In the genomic region with DNA sequence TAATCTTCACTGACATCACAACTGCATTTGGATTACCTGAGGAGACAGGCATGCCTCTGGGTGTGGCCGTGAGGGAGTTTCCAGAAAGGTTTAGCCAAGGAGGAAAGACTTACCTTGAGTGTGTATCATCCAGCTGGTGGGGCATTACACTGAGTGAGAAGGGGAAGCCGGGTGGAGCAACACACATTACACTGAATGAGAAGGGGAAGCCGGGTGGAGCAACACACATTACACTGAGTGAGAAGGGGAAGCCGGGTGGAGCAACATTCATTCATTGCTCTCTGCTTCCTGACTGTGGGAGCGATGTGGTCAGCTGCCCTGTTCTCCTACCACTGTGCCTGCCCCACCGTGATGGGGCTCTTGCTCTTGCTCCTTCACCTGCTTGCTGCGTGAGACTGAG, we compare ENCODE assay signal across 16 mouse cellular contexts.
"Had no signal": no experiment of that assay in that cellular context is flagged by ENCODE, and none has a peak within 500 bp of the region (broad histone marks: within the 10 kb centered on the region; RNA-seq: fewer than 3 reads in every experiment).

No protein-coding gene starts in this region.

- H3K9me3 ChIP-seq: liver, embryonic 15.5 days; neural tube, embryonic 15.5 days had no signal

- DNase-seq: lung, adult 18-20 months; lung, embryonic 14.5 days; lung, postnatal 10 days; lung, postnatal 4 days; midbrain, embryonic 14.5 days; right cerebral cortex, postnatal 14 days; thymus, adult 18-20 months; thymus, postnatal 14 days; thymus, postnatal 36 days had no signal

- H3K36me3 ChIP-seq: liver, embryonic 15.5 days; midbrain, embryonic 10.5 days; midbrain, embryonic 12.5 days; neural tube, embryonic 13.5 days; neural tube, embryonic 15.5 days had no signal

- H3K4me1 ChIP-seq: liver, embryonic 15.5 days; midbrain, embryonic 12.5 days had no signal

- H3K9ac ChIP-seq: liver, embryonic 15.5 days; lung, embryonic 14.5 days; midbrain, embryonic 12.5 days; neural tube, embryonic 13.5 days; neural tube, embryonic 15.5 days had no signal

- ATAC-seq: midbrain, embryonic 16.5 days had no signal

- H3K4me3 ChIP-seq: liver, embryonic 15.5 days; midbrain, embryonic 10.5 days; midbrain, embryonic 12.5 days; myocyte; neural tube, embryonic 13.5 days; neural tube, embryonic 15.5 days had no signal

- H3K27me3 ChIP-seq: liver, embryonic 15.5 days; midbrain, embryonic 12.5 days; neural tube, embryonic 13.5 days; neural tube, embryonic 15.5 days had no signal

- H3K27ac ChIP-seq: liver, embryonic 15.5 days; midbrain, embryonic 12.5 days; neural tube, embryonic 13.5 days; neural tube, embryonic 15.5 days had no signal

- H3K4me2 ChIP-seq: liver, embryonic 15.5 days; lung, embryonic 14.5 days; midbrain, embryonic 12.5 days; neural tube, embryonic 13.5 days; neural tube, embryonic 15.5 days had no signal
